Mouse (Mus musculus) testis, adult 2 months (tissue): ENCODE data around the gene Grsf1. TPM values are rescaled to one million over a fixed set of nuclear protein-coding genes. Genes with fewer than 3 reads are reported as not detected.

Experiments
- H3K27ac ChIP-seq: fragments of 200-500 bp; 2 replicates; pipeline ENCODE4 v1.5.1; 2012; ENCODE audit warnings: low read depth, low read length; ENCODE audit not compliant: control insufficient read depth, insufficient read depth
- H3K27me3 ChIP-seq: fragments of 200-500 bp; 2 replicates; pipeline ENCODE4 v1.6.1; 2012; ENCODE audit warnings: mild to moderate bottlenecking, low read length, moderate library complexity; ENCODE audit not compliant: control insufficient read depth, insufficient read depth
- H3K36me3 ChIP-seq: fragments of 200-500 bp; 2 replicates; pipeline ENCODE4 v1.6.1; 2012; ENCODE audit warnings: mild to moderate bottlenecking, low read length; ENCODE audit not compliant: control insufficient read depth, insufficient read depth
- H3K4me1 ChIP-seq: fragments of 200-500 bp; 2 replicates; pipeline ENCODE4 v1.6.1; 2012; ENCODE audit warnings: low read length; ENCODE audit not compliant: control insufficient read depth, insufficient read depth
- H3K4me3 ChIP-seq: fragments of 200-500 bp; 2 replicates; pipeline ENCODE4 v1.5.1; 2012; ENCODE audit warnings: low read depth, mild to moderate bottlenecking, low read length, moderate library complexity, mixed read lengths; ENCODE audit not compliant: control insufficient read depth
- CTCF ChIP-seq: fragments of 200-500 bp; IDR thresholded peaks from 2 replicates; pipeline ENCODE4 v1.5.1; 2012; ENCODE audit warnings: low read depth, mild to moderate bottlenecking, inconsistent platforms, low read length, moderate library complexity; ENCODE audit not compliant: control insufficient read depth, insufficient read depth, insufficient replicate concordance
- POLR2A ChIP-seq: fragments of 200-500 bp; IDR thresholded peaks from 2 replicates; pipeline ENCODE4 v1.6.1; 2012; ENCODE audit warnings: low read depth, mild to moderate bottlenecking, inconsistent platforms, low read length, moderate library complexity; ENCODE audit not compliant: control insufficient read depth
- polyA plus RNA-seq: library from polyadenylated mRNA; depleted of rRNA; stranded (reverse); fragments of >200 nt; gene quantifications from 2 replicates; pipeline ENCODE4 v1.2.3, GENCODE M21; 2012

Grsf1 gene
- polyA plus RNA-seq, 1 experiment: 30.0 TPM

DNA sequence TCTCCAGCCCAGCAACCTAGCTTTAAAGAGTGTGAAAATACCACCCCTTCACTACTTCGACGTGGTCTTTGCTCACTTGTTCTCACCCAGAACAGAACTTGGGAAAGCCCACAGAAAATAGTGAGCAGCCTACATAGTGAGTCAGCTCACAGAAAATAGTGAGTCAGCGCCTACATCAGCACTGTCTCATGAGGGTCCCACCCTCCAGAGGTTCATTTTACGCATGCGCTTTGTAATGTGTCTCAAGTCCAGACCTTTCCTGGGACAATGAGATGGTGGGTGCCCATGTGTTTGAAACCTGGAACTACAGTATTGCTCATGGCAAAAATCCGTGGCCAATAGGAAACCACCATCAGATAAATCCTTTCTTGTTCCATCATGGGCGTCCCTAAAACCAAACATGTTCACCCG lies 12.0 kb upstream of the Grsf1 start:
- no peaks in the 10 kb centered on the region for H3K27me3 ChIP-seq
- no peaks in the 10 kb centered on the region for H3K36me3 ChIP-seq
- TF ChIP-seq POLR2A (no peak), CTCF (no peak)
- no peak overlapping the region for H3K4me3 ChIP-seq
- no peaks in the 10 kb centered on the region; the same call in 1 of the 2 replicates for H3K4me1 ChIP-seq
- H3K27ac ChIP-seq: no peak overlapping the region

DNA sequence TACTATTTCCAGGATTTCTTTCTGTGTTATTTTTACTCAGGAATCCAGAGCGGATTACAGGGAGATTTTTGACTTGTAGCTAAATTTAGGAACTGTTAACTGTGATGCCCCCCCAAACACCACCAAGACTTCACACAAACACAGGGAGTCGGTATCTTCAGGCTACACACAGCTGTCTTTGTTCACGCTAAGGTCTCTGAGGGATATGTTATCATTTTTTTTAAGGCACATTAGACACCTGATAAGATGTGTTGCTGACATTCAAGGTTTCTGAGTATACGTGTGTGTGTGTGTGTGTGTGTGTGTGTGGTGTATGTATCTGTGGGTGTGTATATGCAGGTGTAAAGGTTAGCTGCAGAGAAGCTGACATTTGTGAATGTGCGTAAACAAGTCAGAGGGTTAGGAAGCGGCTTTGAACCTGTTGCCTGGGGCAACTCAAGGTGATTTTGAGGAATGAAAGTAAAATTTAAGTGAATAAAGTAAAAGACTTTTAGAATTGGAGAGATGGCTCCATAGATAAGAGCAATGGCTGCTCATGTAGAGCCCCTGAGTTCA lies 9.9 kb upstream of the Grsf1 start:
- Histone ChIP-seq H3K27me3 (no peaks in the 10 kb centered on the region), H3K27ac (no peak overlapping the region), H3K4me1 (no peaks in the 10 kb centered on the region; the same call in 1 of the 2 replicates), H3K4me3 (no peak overlapping the region), H3K36me3 (no peaks in the 10 kb centered on the region)
- TF ChIP-seq POLR2A: no peak
- TF ChIP-seq CTCF: no peak

DNA sequence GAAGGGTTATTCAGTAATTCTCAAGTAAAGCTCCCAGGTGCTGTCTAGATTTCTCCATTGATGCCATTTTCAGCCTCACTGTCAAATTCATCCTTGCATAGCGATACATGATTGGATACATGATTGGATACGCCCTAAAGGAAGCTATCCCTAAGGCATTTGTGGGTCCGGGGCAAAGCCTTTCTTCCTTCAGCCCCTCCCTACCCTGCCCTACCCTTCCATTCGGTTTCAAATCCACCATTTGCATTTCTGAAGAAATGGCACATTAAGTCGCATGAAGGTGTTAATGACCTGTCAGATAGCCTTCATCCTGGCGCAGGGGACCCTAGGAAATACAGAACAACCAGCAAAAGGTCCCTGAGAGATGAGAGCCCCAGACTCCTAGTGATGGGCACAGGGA lies 9.3 kb upstream of the Grsf1 start:
- TF ChIP-seq POLR2A (no peak), CTCF (no peak)
- Histone ChIP-seq H3K27me3 (no peaks in the 10 kb centered on the region), H3K4me1 (no peaks in the 10 kb centered on the region; the same call in 1 of the 2 replicates), H3K36me3 (no peaks in the 10 kb centered on the region), H3K4me3 (no peak overlapping the region), H3K27ac (no peak overlapping the region)

DNA sequence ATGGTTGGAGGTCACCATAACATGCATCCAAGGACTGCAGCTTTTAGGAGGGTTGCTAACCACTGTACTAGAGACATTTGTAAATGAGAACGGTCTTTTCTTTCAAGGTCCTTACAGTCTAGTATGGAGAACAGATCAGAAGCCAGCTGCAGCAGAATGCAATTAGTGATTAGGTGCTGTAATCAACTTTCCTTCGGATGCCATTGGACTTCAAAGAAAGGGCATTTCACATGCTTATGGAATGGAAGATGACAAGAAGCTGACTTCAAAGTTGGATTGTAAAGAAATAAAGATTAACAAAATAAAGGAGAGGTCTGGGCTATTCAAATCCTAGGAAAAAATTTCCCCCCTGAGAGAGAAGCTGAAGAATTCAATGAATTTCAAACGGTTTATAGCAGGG lies 8.3 kb upstream of the Grsf1 start:
- Histone ChIP-seq H3K4me1 (no peaks in the 10 kb centered on the region; the same call in 1 of the 2 replicates), H3K4me3 (no peak overlapping the region), H3K27me3 (no peaks in the 10 kb centered on the region), H3K27ac (no peak overlapping the region), H3K36me3 (no peaks in the 10 kb centered on the region)
- no peak for TF ChIP-seq POLR2A
- no peak for TF ChIP-seq CTCF

DNA sequence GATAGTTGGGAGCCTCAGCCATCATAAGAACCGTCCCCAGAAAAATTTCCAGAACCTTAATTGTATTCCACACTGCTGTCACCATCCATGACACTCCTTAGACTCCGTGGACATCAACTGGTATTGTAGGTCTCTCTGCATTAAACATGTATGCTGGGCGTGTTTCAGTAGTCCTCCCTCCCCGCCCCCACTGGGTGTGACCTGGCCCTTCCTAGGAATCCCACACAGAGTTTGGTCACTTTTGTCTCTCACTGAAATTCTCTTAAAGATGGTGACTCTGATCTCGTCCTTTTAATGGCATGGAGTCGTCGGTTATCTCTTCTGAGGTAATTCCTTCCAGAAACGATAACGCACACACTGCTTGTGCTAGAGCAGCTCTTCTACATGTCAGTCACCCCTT lies 7.7 kb upstream of the Grsf1 start:
- TF ChIP-seq POLR2A (no peak), CTCF (no peak)
- no peaks in the 10 kb centered on the region for H3K36me3 ChIP-seq
- H3K27me3 ChIP-seq: no peaks in the 10 kb centered on the region
- no peak overlapping the region for H3K27ac ChIP-seq
- H3K4me3 ChIP-seq: no peak overlapping the region
- no peaks in the 10 kb centered on the region; the same call in 1 of the 2 replicates for H3K4me1 ChIP-seq

DNA sequence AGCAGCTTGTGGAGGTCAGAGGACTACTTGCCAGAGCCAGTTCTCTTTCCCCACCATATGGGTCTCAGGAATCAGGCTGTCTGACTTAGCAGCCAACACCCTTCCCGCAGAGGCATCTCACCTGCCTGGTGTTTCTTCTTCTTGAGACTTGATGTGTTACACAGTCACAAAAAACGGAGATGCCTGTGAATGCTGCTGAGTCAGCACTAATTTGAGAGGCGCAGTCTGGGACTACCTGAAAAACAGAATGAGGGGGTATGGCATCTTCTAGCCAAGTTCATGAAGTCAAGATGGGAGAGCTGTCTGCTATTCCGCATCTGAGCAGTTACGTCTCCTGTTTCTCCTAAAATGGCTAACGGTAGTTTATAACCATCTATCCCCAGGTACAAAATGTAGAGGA lies 4.6 kb upstream of the Grsf1 start:
- H3K36me3 ChIP-seq: no peaks in the 10 kb centered on the region
- no peaks in the 10 kb centered on the region for H3K27me3 ChIP-seq
- H3K4me1 ChIP-seq: peaks cover 4% of the 10 kb centered on the region
- H3K27ac ChIP-seq: no peak overlapping the region
- H3K4me3 ChIP-seq: no peak overlapping the region
- TF ChIP-seq CTCF (no peak), POLR2A (no peak)

DNA sequence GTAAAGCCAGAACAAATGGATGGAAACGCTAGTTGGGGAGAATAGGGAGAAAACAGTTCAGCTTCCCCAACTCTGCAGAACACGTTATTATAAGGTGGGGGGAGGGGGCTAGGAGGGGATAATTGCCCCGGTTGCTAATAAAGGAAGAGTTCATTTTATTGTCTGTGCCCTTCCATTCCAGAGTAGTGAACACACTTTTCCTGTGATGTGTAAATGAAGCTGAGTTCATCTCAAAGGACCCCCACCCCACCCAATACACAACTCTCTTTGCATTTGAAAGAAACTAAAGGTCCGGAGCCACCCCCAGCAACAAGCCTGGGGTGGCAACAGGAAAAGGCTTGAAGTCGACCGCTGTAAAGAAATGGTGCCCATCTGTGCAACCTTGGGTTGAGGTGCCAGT lies 3.4 kb upstream of the Grsf1 start:
- Histone ChIP-seq H3K36me3 (no peaks in the 10 kb centered on the region), H3K27ac (no peak overlapping the region), H3K27me3 (no peaks in the 10 kb centered on the region), H3K4me3 (no peak overlapping the region), H3K4me1 (peaks cover 7% of the 10 kb centered on the region)
- TF ChIP-seq POLR2A (no peak), CTCF (no peak)
